ENCODE assay signal across 9 mouse cellular contexts in the genomic region with DNA sequence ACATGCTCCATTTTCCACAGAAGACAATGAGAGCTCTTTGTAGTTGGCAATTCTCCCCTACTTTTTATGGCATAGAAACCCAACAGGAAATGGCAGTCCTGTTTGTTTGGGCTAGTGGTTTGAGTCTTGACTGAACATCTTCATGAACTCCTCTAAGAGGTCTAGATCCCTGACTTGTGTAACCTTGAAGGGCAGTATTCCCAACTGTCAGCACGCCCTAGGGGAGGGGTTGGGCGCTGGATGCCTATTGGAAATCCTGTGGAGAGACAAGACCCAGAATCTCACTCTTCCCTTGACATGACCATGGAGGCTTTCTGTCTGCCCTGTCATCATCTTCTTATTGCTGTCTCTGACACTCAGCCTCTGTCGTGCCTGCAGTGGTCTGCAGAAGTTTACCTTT.
"Had no signal": no experiment of that assay in that cellular context is flagged by ENCODE, and none has a peak within 500 bp of the region (broad histone marks: within the 10 kb centered on the region; RNA-seq: fewer than 3 reads in every experiment).

No protein-coding gene starts in this region.

- H3K4me1 ChIP-seq: liver, embryonic 12.5 days; neural tube, embryonic 15.5 days had no signal

- H3K27me3 ChIP-seq: liver, embryonic 12.5 days; neural tube, embryonic 15.5 days had no signal

- H3K9ac ChIP-seq: liver, embryonic 12.5 days; lung, embryonic 14.5 days; neural tube, embryonic 15.5 days had no signal

- ATAC-seq: liver, embryonic 12.5 days had no signal

- DNase-seq: kidney, postnatal 10 days; lung, embryonic 14.5 days; lung, postnatal 10 days; lung, postnatal 4 days; midbrain, embryonic 14.5 days had no signal

- H3K27ac ChIP-seq: liver, embryonic 12.5 days; midbrain, embryonic 10.5 days; neural tube, embryonic 15.5 days had no signal

- H3K9me3 ChIP-seq: liver, embryonic 12.5 days; midbrain, embryonic 10.5 days; neural tube, embryonic 15.5 days had no signal

- H3K4me3 ChIP-seq: liver, embryonic 12.5 days; midbrain, embryonic 10.5 days; myocyte; neural tube, embryonic 15.5 days had no signal

- H3K4me2 ChIP-seq: liver, embryonic 12.5 days; lung, embryonic 14.5 days; neural tube, embryonic 15.5 days had no signal

- H3K36me3 ChIP-seq: liver, embryonic 12.5 days; neural tube, embryonic 15.5 days had no signal
